Mouse (Mus musculus) MEL (cell line): ENCODE data around the gene Wdr20rt.

Experiments used
- CHD2 ChIP-seq: IDR thresholded peaks from 2 replicates; pipeline ENCODE4 v1.6.1; 2011; ENCODE audit warnings: low read length, improper control_type of control experiment
- CTCF ChIP-seq, 3 experiments: IDR thresholded peaks in 2 of 3; conservative IDR thresholded peaks in 1 of 3; 2 replicates each; pipeline ENCODE4 v1.5.1; 2011 to 2012; ENCODE audit warnings: low read length in 3 of 3, low read depth in 2 of 3, mild to moderate bottlenecking in 2 of 3, improper control_type of control experiment in 1 of 3, inconsistent platforms in 1 of 3, mixed read lengths in 1 of 3, moderate library complexity in 1 of 3; ENCODE audit not compliant: control insufficient read depth in 1 of 3, insufficient read depth in 1 of 3, poor library complexity in 1 of 3, severe bottlenecking in 1 of 3
- E2F4 ChIP-seq: IDR thresholded peaks from 2 replicates; pipeline ENCODE4 v1.6.1; 2011; ENCODE audit warnings: low read depth, low read length, improper control_type of control experiment, borderline replicate concordance
- EP300 ChIP-seq, 2 experiments: IDR thresholded peaks; 2 replicates each; pipeline ENCODE4 v1.6.1; 2011; ENCODE audit warnings: improper control_type of control experiment in 2 of 2, low read length in 2 of 2, low read depth in 1 of 2, mild to moderate bottlenecking in 1 of 2
- MAFK ChIP-seq: IDR thresholded peaks from 2 replicates; pipeline ENCODE4 v1.6.1; 2011; ENCODE audit warnings: low read depth, mild to moderate bottlenecking, low read length, improper control_type of control experiment, borderline replicate concordance
- NRF1 ChIP-seq: IDR thresholded peaks from 2 replicates; pipeline ENCODE4 v1.6.1; 2014; ENCODE audit warnings: low read depth, mild to moderate bottlenecking, inconsistent platforms, low read length, improper control_type of control experiment, moderate library complexity; ENCODE audit not compliant: poor library complexity, insufficient read depth, severe bottlenecking
- POLR2A ChIP-seq, 2 experiments: IDR thresholded peaks; 2 replicates each; pipeline ENCODE4 v1.6.1; 2011 to 2012; ENCODE audit warnings: low read length in 2 of 2, mild to moderate bottlenecking in 2 of 2, control low read depth in 1 of 2, improper control_type of control experiment in 1 of 2, low read depth in 1 of 2, moderate library complexity in 1 of 2; ENCODE audit not compliant: control insufficient read depth in 1 of 2, insufficient read depth in 1 of 2, poor library complexity in 1 of 2
- POLR2AphosphoS2 ChIP-seq: IDR thresholded peaks from 2 replicates; pipeline ENCODE4 v1.6.1; 2011; ENCODE audit warnings: low read length, improper control_type of control experiment
- SIN3A ChIP-seq: IDR thresholded peaks from 2 replicates; pipeline ENCODE4 v1.6.1; 2012; ENCODE audit warnings: low read length, improper control_type of control experiment, inconsistent platforms
- TAL1 ChIP-seq: IDR thresholded peaks from 2 replicates; pipeline ENCODE4 v1.6.1; 2012; ENCODE audit warnings: mild to moderate bottlenecking, inconsistent platforms, low read length, moderate library complexity, mixed read lengths
- UBTF ChIP-seq: IDR thresholded peaks from 2 replicates; pipeline ENCODE4 v1.6.1; 2012; ENCODE audit warnings: low read depth, mild to moderate bottlenecking, inconsistent platforms, low read length, improper control_type of control experiment, moderate library complexity, borderline replicate concordance; ENCODE audit not compliant: insufficient read depth
- ZC3H11A ChIP-seq: IDR thresholded peaks from 2 replicates; pipeline ENCODE4 v1.6.1; 2012; ENCODE audit warnings: low read depth, mild to moderate bottlenecking, inconsistent platforms, low read length, improper control_type of control experiment

DNA sequence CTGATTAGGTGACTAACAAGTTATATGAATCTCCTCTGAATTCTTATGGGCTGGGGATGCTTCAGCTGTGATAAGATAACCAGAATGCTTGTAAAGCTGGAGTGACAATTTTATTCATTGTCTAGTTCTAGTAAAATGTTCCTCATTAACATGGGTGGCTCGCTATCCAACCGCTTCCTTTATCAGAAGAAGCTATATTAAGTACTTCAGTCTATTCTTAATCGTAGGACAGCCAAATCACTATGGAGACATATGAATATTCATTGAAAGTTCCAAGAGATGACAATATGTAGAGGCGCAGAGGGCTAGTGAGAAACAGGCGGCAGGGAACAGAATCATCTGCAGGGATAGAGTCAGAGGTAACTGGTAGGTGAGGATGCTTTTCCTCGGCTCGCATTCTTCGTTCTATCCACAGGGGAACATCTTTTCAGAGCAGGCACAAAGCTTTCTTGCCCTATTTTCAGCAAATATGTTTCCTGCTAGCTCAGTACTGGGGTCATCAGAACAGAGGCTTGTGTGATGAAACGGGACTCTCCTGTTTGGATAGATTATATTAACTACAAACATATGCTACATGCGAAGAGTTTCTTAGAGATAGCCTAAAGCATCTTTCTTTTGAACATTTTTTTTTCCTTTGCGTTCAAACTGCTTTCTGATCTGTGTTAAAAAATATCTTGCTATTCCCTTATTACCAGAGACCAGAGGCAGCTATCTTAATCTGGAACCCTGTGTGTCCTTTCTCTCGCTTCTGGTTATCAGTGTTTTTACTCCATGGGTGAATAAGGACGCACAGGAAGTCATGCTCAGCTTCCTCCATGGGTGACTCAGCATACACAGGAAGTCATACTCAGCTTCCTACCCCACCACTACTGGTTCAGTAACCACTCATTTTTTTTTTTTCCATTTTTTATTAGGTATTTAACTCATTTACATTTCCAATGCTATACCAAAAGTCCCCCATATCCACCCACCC is 34.1 kb downstream of the Wdr20rt start:
- TF ChIP-seq CHD2 (no peak), CTCF (IDR thresholded peaks at IDR 0.05 in 2 of 3, conservative IDR thresholded peaks at IDR 0.05 in 1 of 3; ENCODE audit: control insufficient read depth in 1 of 3, insufficient read depth in 1 of 3, low read depth in 2 of 3, low read length in 3 of 3, poor library complexity in 1 of 3, severe bottlenecking in 1 of 3) (no peak), EP300 (IDR thresholded peaks at IDR 0.05; ENCODE audit: low read depth in 1 of 2, low read length in 2 of 2) (peak; percentile 60 to 84), UBTF (no peak), POLR2AphosphoS2 (no peak), TAL1 (peak; percentile 53), POLR2A (IDR thresholded peaks at IDR 0.05; ENCODE audit: control insufficient read depth in 1 of 2, insufficient read depth in 1 of 2, low read depth in 1 of 2, low read length in 2 of 2, poor library complexity in 1 of 2) (no peak), SIN3A (peak; percentile 27; the same call in 1 of the 2 replicates), E2F4 (no peak), MAFK (no peak), ZC3H11A (no peak), NRF1 (no peak)
